Mouse (Mus musculus) midbrain, postnatal 0 days (tissue): ENCODE results near the gene Adprhl1. TPM values are rescaled to one million over a fixed set of nuclear protein-coding genes. Genes with fewer than 3 reads are reported as not detected.
A peak's percentile ranks its signal among the peaks of the same experiment; 100 is the strongest.

Source experiments
- ATAC-seq: fragments of 200-750 bp; cut with Nextera tagmentation; 2 replicates; pipeline ENCODE4 v1.8.0; 2017; ENCODE audit warnings: moderate number of reproducible peaks, mild to moderate bottlenecking, moderate TSS enrichment, moderate library complexity; ENCODE audit not compliant: low FRiP score
- DNase-seq: peaks from one replicate; pipeline ENCODE4 v3.0.0-alpha.2; 2015; ENCODE audit warnings: low spot score
- H3K27ac ChIP-seq: fragments of 300-500 bp; sonication (generic); 2 replicates; pipeline ENCODE4 v1.5.1; 2014; ENCODE audit warnings: low read depth, mild to moderate bottlenecking, low read length, mixed read lengths
- H3K27me3 ChIP-seq: fragments of 300-500 bp; sonication (generic); 2 replicates; pipeline ENCODE4 v1.6.1; 2014; ENCODE audit warnings: low read length, control low read depth, mixed read lengths; ENCODE audit not compliant: insufficient read depth
- H3K36me3 ChIP-seq: fragments of 300-500 bp; sonication (generic); 2 replicates; pipeline ENCODE4 v1.6.1; 2014; ENCODE audit warnings: low read length, control low read depth, mixed read lengths; ENCODE audit not compliant: insufficient read depth
- H3K4me1 ChIP-seq: fragments of 300-500 bp; sonication (generic); 2 replicates; pipeline ENCODE4 v1.6.1; 2014; ENCODE audit warnings: mild to moderate bottlenecking, control low read depth, antibody characterized with exemption, low read length, mixed read lengths; ENCODE audit not compliant: insufficient read depth
- H3K4me2 ChIP-seq: fragments of 300-500 bp; sonication (generic); 2 replicates; pipeline ENCODE4 v1.6.1; 2014; ENCODE audit warnings: low read depth, mild to moderate bottlenecking, low read length, mixed read lengths; ENCODE audit not compliant: poor library complexity, severe bottlenecking
- H3K4me3 ChIP-seq: fragments of 300-500 bp; sonication (generic); 2 replicates; pipeline ENCODE4 v1.5.1; 2014; ENCODE audit warnings: low read depth, mild to moderate bottlenecking, low read length, moderate library complexity
- H3K9ac ChIP-seq: fragments of 300-500 bp; sonication (generic); replicated peaks from 2 replicates; pipeline ENCODE4 v1.6.1; 2014; ENCODE audit warnings: mild to moderate bottlenecking, low read length, moderate library complexity, mixed read lengths; ENCODE audit not compliant: poor library complexity, severe bottlenecking
- H3K9me3 ChIP-seq: fragments of 300-500 bp; sonication (generic); 2 replicates; pipeline ENCODE4 v1.6.1; 2016; ENCODE audit warnings: low read length, control low read depth
- CTCF ChIP-seq: IDR thresholded peaks from 2 replicates; pipeline ENCODE4 v1.5.1; 2016; ENCODE audit warnings: antibody characterized with exemption, mild to moderate bottlenecking
- WGBS: fragments of 180-500 bp; shearing (Covaris S2); extraction: QIAGEN DNeasy Blood & Tissue Kit; methylation state at CpG from one replicate; pipeline ENCODE4 v1.1.7; 2014; 5-methylcytosine and 5-hydroxymethylcytosine counted together
- polyA plus RNA-seq: library from polyadenylated mRNA; unstranded; fragments of >200 nt; fragmentation: Nextera tagmentation; extraction: Ambion mirVana; gene quantifications from 2 replicates; pipeline ENCODE4 v1.2.1, GENCODE M21; 2015
- total RNA-seq: library from RNA; depleted of rRNA; stranded (reverse); fragments of >200 nt; gene quantifications from 2 replicates; pipeline ENCODE4 v1.2.3, GENCODE M21; 2014

The Adprhl1 gene
- total and polyA plus RNA-seq, 2 experiments from 2014 or later, result 0.16 to 0.41 TPM

DNA sequence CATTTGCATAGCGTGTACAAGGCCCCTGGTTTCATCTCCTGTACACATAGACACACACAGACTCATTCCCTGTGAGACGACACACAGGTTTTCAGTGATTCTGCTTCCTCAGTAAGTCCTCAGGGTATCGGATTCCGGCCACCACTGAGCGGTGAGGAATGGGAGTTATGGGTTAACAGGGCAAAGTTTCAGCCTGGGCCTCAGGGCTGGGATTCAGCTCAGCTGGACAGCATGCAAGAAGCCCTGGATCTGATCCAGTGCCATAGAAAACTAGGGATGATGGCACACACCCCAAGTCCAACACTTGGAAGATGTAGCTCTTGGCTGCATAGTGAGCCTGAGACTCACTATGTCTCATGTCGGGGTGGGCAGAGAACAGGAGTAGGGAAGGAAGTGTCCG, 74.0 kb downstream of the Adprhl1 start:
- no peak for ATAC-seq

DNA sequence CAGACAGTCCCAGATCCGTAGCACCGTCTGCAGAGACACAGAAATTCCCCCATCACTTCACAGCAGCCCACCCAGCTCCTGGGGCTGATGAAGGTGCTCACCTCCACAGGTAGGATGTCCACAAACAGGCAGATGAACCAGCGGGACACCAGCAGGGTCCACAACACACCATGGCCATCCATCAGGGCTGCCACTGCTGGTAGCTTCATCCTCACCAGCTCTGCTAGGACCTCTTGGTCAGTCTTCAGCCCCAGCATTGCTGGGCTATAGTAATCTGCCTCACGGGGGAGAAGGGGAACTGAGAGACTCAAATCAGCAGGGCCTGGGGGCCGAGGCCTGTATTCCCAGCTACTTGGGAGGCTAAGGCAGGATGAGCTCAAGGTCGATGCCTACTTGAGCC, 74.5 kb downstream of the Adprhl1 start:
- Histone ChIP-seq H3K27ac (no peak overlapping the region), H3K9me3 (no peaks in the 10 kb centered on the region), H3K4me3 (no peak overlapping the region), H3K4me1 (no peaks in the 10 kb centered on the region), H3K4me2 (no peak overlapping the region), H3K36me3 (peaks cover 29% of the 10 kb centered on the region), H3K27me3 (no peaks in the 10 kb centered on the region), H3K9ac (0 out of 2 replicates have a peak overlapping the region, but pooled peaks have one; percentile 19)
- WGBS, result 72% methylated on average over 6 of the region's 6 CpGs
- DNase-seq (no peak), ATAC-seq (no peak)
- no peak for TF ChIP-seq CTCF

More for the DNA sequence above, 74.0 kb downstream of the Adprhl1 start:
- no peak overlapping the region for H3K9ac ChIP-seq
- no peaks in the 10 kb centered on the region for H3K27me3 ChIP-seq
- DNase-seq, result peak; percentile 43
- no peak overlapping the region for H3K4me2 ChIP-seq
- H3K4me1 ChIP-seq, result no peaks in the 10 kb centered on the region
- H3K9me3 ChIP-seq, result no peaks in the 10 kb centered on the region
- 72% methylated on average over 7 of the region's 7 CpGs for WGBS
- peaks cover 26% of the 10 kb centered on the region for H3K36me3 ChIP-seq
- no peak overlapping the region for H3K4me3 ChIP-seq
- TF ChIP-seq CTCF, result no peak
- no peak overlapping the region for H3K27ac ChIP-seq

- no peaks in the 10 kb centered on the region for H3K27me3 ChIP-seq
- no peak overlapping the region for H3K4me2 ChIP-seq
- H3K9me3 ChIP-seq, result no peaks in the 10 kb centered on the region
- DNase-seq (no peak), ATAC-seq (no peak)
- no peak for TF ChIP-seq CTCF
- no peak overlapping the region for H3K9ac ChIP-seq
- no peak overlapping the region for H3K27ac ChIP-seq
- no peaks in the 10 kb centered on the region for H3K4me1 ChIP-seq
- H3K36me3 ChIP-seq, result peaks cover 42% of the 10 kb centered on the region
- WGBS, result 94% methylated on average over 5 of the region's 5 CpGs
- no peak overlapping the region for H3K4me3 ChIP-seq
These were observed 75.8 kb downstream of the Adprhl1 start for GRCm38 (mm10) chr8:13178137-13178536.

GRCm38 (mm10) chr8:13177173-13177852, 76.6 kb downstream of the Adprhl1 start:
- WGBS, result 95% methylated on average over 7 of the region's 7 CpGs
- ATAC-seq (no peak), DNase-seq (no peak)
- Histone ChIP-seq H3K4me1 (no peaks in the 10 kb centered on the region), H3K36me3 (peaks cover 50% of the 10 kb centered on the region), H3K27me3 (no peaks in the 10 kb centered on the region), H3K9ac (no peak overlapping the region), H3K4me2 (no peak overlapping the region), H3K27ac (no peak overlapping the region), H3K4me3 (no peak overlapping the region), H3K9me3 (no peaks in the 10 kb centered on the region)
- TF ChIP-seq CTCF, result no peak

DNA sequence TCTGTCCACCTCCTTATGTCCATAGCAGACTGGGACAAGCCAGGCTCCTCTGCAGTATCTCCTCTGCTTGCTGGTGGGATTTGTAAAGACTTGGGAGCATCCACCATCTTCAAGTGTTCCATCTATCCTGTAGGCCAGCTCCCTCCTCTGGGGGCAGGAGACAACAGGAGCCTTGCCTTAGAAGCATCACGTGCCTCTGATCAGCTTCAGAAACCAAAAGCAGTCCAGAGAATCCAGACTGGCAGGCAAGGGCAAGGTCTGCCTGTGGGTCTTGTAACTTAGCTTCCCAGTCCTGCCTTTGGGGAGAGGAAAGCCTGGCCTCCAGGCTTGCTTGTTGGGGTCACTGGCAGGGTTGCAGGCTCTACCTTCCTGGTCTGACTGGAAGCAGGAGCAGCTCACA, 78.3 kb downstream of the Adprhl1 start:
- Histone ChIP-seq H3K4me1 (no peaks in the 10 kb centered on the region), H3K9ac (0 out of 2 replicates have a peak overlapping the region, but pooled peaks have one; percentile 13), H3K27me3 (no peaks in the 10 kb centered on the region), H3K4me2 (no peak overlapping the region), H3K36me3 (peaks cover 62% of the 10 kb centered on the region), H3K27ac (no peak overlapping the region), H3K9me3 (no peaks in the 10 kb centered on the region), H3K4me3 (no peak overlapping the region)
- no peak for TF ChIP-seq CTCF
- ATAC-seq, result no peak
- WGBS, result 89% methylated on average over 1 of the region's 1 CpGs
- no peak for DNase-seq

DNA sequence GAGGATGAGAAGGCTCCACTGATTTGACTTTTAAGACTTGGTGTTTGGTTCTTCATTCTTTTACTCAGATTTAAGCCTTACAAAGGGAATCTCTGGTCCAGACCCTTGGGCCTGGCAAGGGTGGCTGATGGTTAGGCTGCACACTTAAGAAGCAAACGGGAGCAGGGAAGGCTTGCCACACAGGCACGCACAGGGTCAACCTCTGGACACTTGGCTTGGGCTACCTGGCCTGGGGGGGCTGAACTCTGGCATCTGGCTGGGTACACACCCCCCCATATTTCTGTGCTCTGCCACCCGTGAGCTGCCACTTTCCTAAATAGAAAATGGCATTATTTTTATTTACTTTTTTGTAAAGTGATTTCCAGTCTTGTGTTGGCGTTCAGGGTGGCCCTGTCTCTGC, 79.2 kb downstream of the Adprhl1 start:
- ATAC-seq (no peak), DNase-seq (no peak)
- peaks cover 67% of the 10 kb centered on the region for H3K36me3 ChIP-seq
- H3K4me1 ChIP-seq, result no peaks in the 10 kb centered on the region
- TF ChIP-seq CTCF, result no peak
- H3K4me2 ChIP-seq, result no peak overlapping the region
- no peaks in the 10 kb centered on the region for H3K27me3 ChIP-seq
- H3K27ac ChIP-seq, result no peak overlapping the region
- WGBS, result 92% methylated on average over 4 of the region's 4 CpGs
- no peak overlapping the region for H3K9ac ChIP-seq
- no peaks in the 10 kb centered on the region for H3K9me3 ChIP-seq
- H3K4me3 ChIP-seq, result no peak overlapping the region
